8 mouse cellular contexts compared by ENCODE assay signal in the genomic region with DNA sequence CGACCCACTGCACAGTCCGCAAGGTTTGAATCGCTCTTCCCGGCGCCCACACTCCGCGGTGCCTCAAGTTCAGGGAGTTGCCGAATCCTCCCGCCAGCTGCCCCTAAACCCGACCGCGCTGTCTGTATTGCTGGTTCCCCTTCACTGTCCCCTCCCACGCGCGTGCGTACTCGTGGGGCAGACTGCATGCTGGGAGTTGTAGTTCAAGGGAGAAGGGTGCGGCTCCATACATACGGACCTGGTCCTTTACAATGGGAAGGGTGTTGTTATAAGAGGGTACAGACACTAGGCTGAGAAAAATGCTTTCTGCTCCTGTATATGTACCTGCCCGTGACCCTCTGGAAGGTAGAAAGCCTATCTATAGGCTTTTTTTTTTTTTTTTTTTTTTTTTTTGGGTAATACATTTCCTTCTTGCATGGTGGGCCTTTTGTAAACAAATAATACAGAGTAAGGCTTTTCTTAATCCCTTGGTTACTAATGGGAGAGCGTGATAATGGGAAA. TPM values are rescaled to one million over a fixed set of nuclear protein-coding genes. Genes with fewer than 3 reads are reported as not detected.
DNase-seq lines count a peak whose midpoint lies in the region; ATAC-seq and TF ChIP-seq lines count a peak whose summit lies in the region.

A gene (minus strand): TSS at position 146 of the 501 bp plus-strand sequence.

- H3K27ac ChIP-seq in cortical plate, adult 2 months (ENCODE audit: insufficient read depth, low read length) = no peak within 1 kb of the TSS; the same call in 1 of the 2 replicates

- H3K4me1 ChIP-seq in cortical plate, adult 2 months (ENCODE audit: control insufficient read depth, insufficient read depth, low read length) = peaks cover 4% of the 10 kb centered on the region; the same call in 1 of the 2 replicates

- no peak for TF ChIP-seq CTCF in cortical plate, adult 2 months (IDR thresholded peaks at IDR 0.05; ENCODE audit: extremely low read depth, insufficient read depth, low read length)

- DNase-seq in gastrocnemius, adult 8-10 months (ENCODE audit: low spot score in 2 of 2) = peak; percentile 88
- DNase-seq in induced T-regulatory cell, adult 2 months (ENCODE audit: low read depth) = peak; percentile 96
- DNase-seq in left cerebral cortex, adult 9 months (ENCODE audit: low spot score in 2 of 2) = peak; percentile 77 to 96
- DNase-seq in right cerebral cortex, postnatal 14 days = peak; percentile 94
- DNase-seq in urinary bladder, postnatal 36 days (ENCODE audit: low spot score in 2 of 2) = peak; percentile 94 to 96

- peak; percentile 90 for TF ChIP-seq POLR2A in cortical plate, adult 2 months (IDR thresholded peaks at IDR 0.05; ENCODE audit: extremely low read depth, insufficient read depth, low read length)

- H3K4me3 ChIP-seq in cortical plate, adult 2 months (ENCODE audit: insufficient read depth, low read length) = peak within 1 kb of the TSS; percentile 56

- ATAC-seq in activated CD4-positive, CD25-positive, alpha-beta regulatory T cell, adult 4 months = peak; percentile 91
- peak; percentile 83 for ATAC-seq in megakaryocyte progenitor cell, adult 5-6 weeks (replicated peaks; ENCODE audit: poor library complexity)

RNA-seq across cellular contexts. Expression of the gene that starts here (rescaled TPM):
- 100 to 1,000 TPM; 159 to 175 TPM for polyA plus RNA-seq in activated CD4-positive, CD25-positive, alpha-beta regulatory T cell, adult 4 months (2017; shearing (Covaris generic))
- polyA plus RNA-seq in cortical plate, adult 2 months (2012; rRNA removed) = 53.3 and 59.0 TPM in 2 replicates
- total RNA-seq in gastrocnemius, adult 8-10 months (2022) = 10 to 100 TPM; 12.8 to 16.0 (median 14.7) TPM
- 55.9 and 61.1 TPM in 2 replicates for total RNA-seq in megakaryocyte progenitor cell, adult 5-6 weeks (2015)
- total RNA-seq in megakaryocyte progenitor cell, adult 5-6 weeks (2017) = 58.7 and 61.6 TPM in 2 replicates
